Mouse (Mus musculus) gastrocnemius, postnatal 36 days (tissue): ENCODE data around the gene Ablim1. TPM values are rescaled to one million over a fixed set of nuclear protein-coding genes. Genes with fewer than 3 reads are reported as not detected.

Experiments
- DNase-seq, 2 experiments: peaks; one replicate each; pipeline ENCODE4 v3.0.0; 2022
- intact Hi-C: fragments of 180-260 bp; cut with DNase I; formaldehyde crosslinking; loops from one replicate; pipeline ENCODE4 v1.15.1; 2025
- total RNA-seq, 2 experiments: library from RNA; stranded (reverse); gene quantifications; 2 replicates each; pipeline ENCODE4 v1.2.3; 2021

The Ablim1 gene
- total RNA-seq, 2 experiments from 2014 or later = 36.3 to 52.0 TPM

GRCm38 (mm10) chr19:57167721-57168120 is 147.0 kb downstream of the Ablim1 start:
- intact Hi-C loops = loop anchor here (10.0 kb wide), 1 partner anchor 87 kb away; no protein-coding TSS in a partner anchor
- no peak for DNase-seq

- no peak for DNase-seq
- intact Hi-C loops = loop anchor here (5.0 to 10.0 kb wide), 2 partner anchors 90 to 477 kb away; no protein-coding TSS in a partner anchor
Observed at GRCm38 (mm10) chr19:57164882-57165281, 149.8 kb downstream of the Ablim1 start.

GRCm38 (mm10) chr19:57163315-57163714 is 151.4 kb downstream of the Ablim1 start:
- no peak for DNase-seq
- intact Hi-C loops = loop anchor here (5.0 to 10.0 kb wide), 2 partner anchors 91 to 479 kb away; no protein-coding TSS in a partner anchor

DNA sequence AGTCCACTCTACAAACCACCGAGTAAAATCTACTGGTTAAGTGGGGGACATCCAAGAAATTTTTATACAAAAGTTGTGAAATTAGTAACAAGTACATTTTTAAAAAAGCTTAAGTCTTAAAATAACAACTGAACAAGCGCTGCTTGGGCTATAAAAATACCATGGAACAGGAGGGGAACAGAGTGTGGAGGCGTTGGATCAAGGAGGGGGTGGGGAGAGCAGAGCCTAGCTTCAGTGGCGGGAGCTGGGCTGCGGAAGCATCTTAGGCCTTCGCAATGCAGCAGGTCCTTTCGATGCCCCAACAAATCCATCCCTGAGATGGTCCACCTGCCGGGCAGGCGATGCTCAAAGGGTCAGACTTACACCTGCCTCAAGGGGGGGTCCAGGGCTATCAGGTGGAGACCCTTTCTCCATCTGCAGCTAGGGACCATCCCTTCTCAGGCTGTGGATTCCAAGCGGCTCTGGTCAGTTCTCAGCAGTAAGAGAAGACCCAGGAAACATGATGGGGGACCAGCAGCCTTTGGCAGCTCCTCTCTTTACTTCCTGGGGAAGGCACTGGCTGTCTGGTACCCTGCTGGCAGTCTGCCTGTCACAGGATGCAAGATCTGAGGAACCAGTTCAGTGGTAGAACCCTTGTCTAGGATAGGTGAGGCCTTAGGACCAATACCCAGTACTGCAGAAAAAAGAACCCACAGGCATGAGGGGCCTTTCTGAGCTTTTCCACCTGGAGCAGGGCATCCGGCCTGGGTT is 152.6 kb downstream of the Ablim1 start:
- DNase-seq = no peak
- intact Hi-C loops = loop anchor here (1.0 to 10.0 kb wide), 3 partner anchors 93 to 480 kb away; no protein-coding TSS in a partner anchor

DNA sequence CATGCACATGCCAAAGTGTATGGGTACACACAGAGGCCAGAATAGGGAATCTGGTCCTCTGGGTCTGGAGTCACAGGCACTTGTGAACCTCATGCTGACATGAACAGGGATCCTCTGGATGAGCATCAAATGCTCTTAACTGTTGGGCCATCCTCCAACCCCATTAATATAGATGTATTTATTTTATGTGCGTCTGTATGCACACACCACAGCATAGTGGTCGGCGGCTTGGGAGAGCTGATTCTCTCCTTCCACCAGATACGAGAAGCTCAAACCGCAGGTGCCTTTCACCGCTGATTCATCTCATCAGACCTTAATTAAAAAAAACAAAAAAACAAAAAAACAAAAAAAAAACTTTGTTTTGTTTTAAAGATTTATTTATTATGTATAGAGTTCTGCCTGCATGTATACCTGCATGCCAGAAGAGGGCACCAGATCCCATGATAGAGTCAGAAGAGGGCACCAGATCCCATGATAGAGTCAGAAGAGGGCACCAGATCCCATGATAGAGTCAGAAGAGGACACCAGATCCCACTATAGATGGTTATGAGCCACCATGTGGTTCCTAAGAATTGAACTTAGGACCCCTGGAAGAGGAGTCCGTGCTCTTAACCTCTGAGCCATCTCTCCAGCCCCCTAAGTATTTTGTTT is 153.6 kb downstream of the Ablim1 start:
- DNase-seq = peak in 1 of 2 experiments; percentile 38
- intact Hi-C loops = loop anchor here (1.0 to 10.0 kb wide), 3 partner anchors 94 to 481 kb away; no protein-coding TSS in a partner anchor

DNA sequence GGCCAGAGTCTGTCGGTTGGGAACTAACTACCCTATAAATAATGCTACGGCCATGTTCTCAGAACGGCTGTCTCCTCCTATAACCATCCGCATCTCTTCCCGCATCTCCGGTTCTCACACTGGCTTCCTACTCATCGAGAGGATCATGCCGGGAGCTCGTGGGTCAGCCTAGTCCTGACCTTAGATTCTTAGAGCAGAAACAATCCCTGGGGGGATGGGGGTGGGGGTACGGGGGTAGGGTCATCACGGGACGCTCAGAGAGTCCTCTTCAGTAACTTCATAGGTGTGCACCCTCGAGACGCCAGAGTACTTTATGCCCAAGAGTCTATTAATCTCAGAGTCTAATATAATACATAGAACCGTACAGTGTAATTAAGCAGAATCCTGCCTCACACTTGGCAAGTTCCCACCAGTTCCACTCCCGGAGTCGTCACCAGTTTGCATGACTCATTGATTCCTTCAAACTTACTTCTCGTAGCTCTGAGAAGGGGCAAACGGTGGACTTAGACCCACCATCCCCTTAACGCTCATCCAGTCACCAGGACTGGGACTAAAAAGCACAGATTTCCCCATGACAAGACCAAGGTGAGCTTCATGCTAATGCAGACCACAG is 156.9 kb downstream of the Ablim1 start:
- no peak for DNase-seq
- intact Hi-C loops = no loop called here

- intact Hi-C loops = no loop called here
- DNase-seq = no peak
Observed at GRCm38 (mm10) chr19:57155121-57155884, 159.4 kb downstream of the Ablim1 start.

DNA sequence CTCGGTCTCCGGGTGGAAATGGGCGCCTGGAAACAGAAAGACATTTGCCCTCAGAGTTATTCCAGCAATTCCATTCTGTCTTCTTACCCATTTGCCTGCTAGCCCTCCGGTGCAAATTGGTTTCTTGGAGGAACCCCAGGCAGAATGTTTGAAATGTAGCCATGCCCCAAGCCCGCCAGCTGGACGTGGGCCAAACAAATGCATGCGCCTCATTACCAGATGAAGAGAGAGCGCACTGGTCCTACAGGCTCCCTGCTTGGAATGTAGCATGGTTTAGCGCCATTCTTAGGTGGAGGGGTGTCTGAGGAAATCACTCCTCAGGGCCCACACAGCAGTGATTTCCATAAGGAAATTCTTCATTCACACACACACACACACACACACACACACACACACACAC is 162.4 kb downstream of the Ablim1 start:
- intact Hi-C loops = no loop called here
- DNase-seq = peak in 1 of 2 experiments; percentile 38

DNA sequence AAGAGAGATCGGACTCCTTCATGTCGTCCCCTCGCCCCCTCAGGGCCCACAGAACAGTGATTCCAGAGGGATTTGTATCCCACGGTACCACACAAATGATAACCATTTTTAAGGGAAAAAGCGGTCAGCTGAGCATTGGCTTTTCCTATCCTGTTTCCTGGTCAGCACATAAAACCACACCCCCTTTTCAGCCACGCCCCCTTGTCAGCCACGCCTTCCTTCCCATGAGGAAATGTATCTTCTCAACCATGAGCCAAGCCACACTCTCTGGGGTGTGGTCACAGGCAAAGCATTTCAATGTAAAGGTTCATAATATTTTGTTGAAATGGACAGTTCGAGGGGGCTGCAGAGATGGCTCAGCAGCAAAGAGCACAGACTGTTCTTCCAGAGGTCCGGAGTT is 163.2 kb downstream of the Ablim1 start:
- intact Hi-C loops = no loop called here
- DNase-seq = no peak

DNA sequence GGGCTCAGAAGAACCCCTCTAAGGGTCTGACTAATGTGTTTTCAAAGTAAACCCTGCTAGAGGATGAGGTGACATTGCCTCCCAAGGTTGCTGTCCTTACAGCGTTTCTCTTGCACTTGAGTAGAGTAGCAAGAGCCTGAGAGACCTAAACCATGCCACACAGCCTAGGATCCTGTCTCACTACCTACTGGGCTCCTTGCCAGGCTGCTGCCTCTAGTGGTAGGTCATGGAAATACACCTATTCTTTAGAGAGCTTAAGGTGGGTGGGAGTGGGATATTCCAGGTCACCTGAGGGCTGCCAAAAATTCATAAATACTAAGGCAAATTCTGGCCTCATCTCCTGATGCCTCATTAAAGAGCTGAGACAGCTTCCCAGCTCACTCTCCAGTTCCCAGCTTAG is 164.4 kb downstream of the Ablim1 start:
- peak in 1 of 2 experiments; percentile 25 for DNase-seq
- intact Hi-C loops = no loop called here

- DNase-seq = no peak
- intact Hi-C loops = no loop called here
Observed at GRCm38 (mm10) chr19:57147746-57148145, 167.0 kb downstream of the Ablim1 start.

DNA sequence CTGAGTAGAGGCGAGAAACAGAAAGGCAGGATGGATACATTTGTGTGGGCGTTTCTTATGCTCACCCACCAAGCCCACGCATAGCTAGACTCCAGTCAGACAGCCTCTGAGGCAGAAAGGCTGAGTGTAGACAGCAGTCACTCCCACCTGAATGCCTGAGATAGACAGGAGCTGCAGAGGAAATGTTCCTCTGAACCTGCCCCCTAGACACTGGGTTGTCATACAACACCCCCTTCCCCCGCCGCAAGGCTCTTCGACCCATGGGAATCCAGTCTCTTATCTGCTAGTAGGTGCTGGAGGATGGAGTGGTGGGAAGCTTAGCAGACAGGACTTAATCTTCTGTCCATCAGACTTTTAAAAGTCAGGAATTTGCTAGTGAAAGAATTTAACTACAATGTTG is 167.8 kb downstream of the Ablim1 start:
- DNase-seq = no peak
- intact Hi-C loops = no loop called here

DNA sequence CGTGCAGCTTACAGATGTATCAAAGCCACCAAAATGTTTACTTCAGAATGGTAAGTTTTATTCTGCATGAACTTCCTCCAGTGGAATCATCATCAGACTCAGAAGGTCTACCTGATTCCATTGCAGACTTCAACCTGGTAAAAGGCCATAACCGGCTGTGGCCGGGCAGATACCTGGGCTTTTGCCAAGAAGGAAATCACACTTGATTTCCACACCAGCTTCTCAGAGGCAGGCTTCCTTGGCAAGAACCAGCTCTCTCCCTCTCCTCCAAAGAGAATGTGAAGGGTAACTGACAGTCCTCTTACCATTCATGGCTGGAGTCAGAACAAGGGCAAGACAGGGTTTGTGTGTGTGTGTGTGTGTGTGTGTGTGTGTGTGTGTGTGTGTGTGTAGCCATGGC is 171.1 kb downstream of the Ablim1 start:
- DNase-seq = no peak
- intact Hi-C loops = no loop called here

- intact Hi-C loops = no loop called here
- DNase-seq = no peak
Observed at GRCm38 (mm10) chr19:57141756-57142461, 172.8 kb downstream of the Ablim1 start.

DNA sequence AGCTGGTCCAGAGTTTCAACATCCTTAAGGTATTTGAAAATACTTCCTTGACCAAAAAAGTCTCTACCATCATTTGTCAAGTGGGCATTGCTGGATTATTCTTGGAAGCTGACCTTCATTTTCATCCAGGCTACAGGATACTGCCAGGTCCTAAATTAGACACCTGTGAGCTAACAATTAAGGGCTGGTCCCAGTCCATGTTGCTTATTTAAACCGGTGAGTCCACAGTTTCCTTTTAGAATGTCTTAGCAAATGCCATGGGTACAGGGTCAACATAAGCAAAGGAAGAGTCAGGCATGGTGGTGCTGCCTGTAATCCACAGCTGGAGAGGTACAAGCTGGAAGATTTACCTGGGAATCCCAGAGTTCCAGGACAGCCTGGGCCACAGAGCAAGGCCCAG is 173.8 kb downstream of the Ablim1 start:
- DNase-seq = no peak
- intact Hi-C loops = no loop called here

- DNase-seq = no peak
- intact Hi-C loops = no loop called here
Observed at GRCm38 (mm10) chr19:57140071-57140470, 174.6 kb downstream of the Ablim1 start.

GRCm38 (mm10) chr19:57138909-57139617 is 175.7 kb downstream of the Ablim1 start:
- DNase-seq = no peak
- intact Hi-C loops = loop anchor here (10.0 kb wide), 1 partner anchor 214 kb away; no protein-coding TSS in a partner anchor

DNA sequence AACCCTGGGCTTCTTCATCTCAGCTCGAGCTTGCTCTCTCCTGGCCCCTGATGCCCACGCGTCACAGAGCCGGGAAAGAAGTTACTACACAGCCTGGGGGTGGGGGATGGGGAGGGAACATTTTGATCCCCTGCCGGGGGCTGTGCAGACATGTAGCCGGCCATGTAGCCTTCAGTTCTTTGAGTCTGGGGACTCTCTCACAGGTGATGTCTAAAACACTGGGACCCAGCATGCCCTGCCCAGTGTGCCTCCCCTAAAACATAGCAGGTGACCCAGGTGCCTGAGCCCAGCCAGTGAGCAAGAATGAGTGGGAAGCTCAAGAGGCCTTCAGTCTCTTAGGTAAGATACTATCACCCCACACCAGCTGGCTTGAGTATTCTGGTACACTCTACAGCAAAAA is 176.2 kb downstream of the Ablim1 start:
- DNase-seq = no peak
- intact Hi-C loops = loop anchor here (10.0 kb wide), 1 partner anchor 214 kb away; no protein-coding TSS in a partner anchor

DNA sequence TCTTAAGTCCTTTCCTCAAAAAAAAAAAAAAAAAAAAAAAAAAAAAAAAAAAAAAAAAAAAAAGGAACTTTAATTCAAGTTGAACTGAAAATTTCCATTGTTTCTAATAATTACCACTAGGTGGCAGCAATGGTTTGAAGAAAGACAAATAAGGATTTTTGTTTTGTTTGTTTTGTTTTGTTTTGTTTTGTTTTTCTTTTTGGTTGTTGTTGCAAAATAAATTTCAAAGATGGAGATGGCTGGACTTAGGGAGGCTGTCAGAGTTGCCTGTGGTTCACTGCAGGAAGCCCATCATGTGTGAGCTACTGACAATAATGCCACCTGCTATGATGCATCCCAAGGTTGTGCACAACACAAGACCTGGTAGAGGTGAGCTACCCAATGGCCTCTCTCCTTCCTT is 176.7 kb downstream of the Ablim1 start:
- no peak for DNase-seq
- intact Hi-C loops = loop anchor here (10.0 kb wide), 1 partner anchor 213 kb away; no protein-coding TSS in a partner anchor
